Mouse (Mus musculus): ENCODE measurements around the gene Phc2. TPM values are rescaled to one million over a fixed set of nuclear protein-coding genes. Genes with fewer than 3 reads are reported as not detected.
A peak's percentile ranks its signal among the peaks of the same experiment; 100 is the strongest.
"Not testable (repeated sequence)": the region's sequence is repeated elsewhere in the genome, so short reads cannot be mapped to it uniquely, and the experiment has no call there.

Gene Phc2
- 10 to 100 TPM; 84.8 to 90.6 TPM for total RNA-seq (2021)
- long read RNA-seq, experiment 1, transcript Phc2-202 (7 exons, 2,535 nt), result major isoform, 80 of 174 reads
- long read RNA-seq, experiment 1, transcript Phc2-201 (15 exons, 3,949 nt), result minor isoform, 14 of 174 reads
- long read RNA-seq, experiment 1, partial matches to known transcripts, result 7 of 174 reads
- long read RNA-seq, experiment 1, other reads (novel, unspliced or antisense), result 73 of 174 reads
- long read RNA-seq, experiment 2, transcript Phc2-202 (7 exons, 2,535 nt), result major isoform, 84 of 159 reads
- long read RNA-seq, experiment 2, transcript Phc2-201 (15 exons, 3,949 nt), result minor isoform, 9 of 159 reads
- long read RNA-seq, experiment 2, partial matches to known transcripts, result 4 of 159 reads
- long read RNA-seq, experiment 2, other reads (novel, unspliced or antisense), result 60 of 159 reads

DNA sequence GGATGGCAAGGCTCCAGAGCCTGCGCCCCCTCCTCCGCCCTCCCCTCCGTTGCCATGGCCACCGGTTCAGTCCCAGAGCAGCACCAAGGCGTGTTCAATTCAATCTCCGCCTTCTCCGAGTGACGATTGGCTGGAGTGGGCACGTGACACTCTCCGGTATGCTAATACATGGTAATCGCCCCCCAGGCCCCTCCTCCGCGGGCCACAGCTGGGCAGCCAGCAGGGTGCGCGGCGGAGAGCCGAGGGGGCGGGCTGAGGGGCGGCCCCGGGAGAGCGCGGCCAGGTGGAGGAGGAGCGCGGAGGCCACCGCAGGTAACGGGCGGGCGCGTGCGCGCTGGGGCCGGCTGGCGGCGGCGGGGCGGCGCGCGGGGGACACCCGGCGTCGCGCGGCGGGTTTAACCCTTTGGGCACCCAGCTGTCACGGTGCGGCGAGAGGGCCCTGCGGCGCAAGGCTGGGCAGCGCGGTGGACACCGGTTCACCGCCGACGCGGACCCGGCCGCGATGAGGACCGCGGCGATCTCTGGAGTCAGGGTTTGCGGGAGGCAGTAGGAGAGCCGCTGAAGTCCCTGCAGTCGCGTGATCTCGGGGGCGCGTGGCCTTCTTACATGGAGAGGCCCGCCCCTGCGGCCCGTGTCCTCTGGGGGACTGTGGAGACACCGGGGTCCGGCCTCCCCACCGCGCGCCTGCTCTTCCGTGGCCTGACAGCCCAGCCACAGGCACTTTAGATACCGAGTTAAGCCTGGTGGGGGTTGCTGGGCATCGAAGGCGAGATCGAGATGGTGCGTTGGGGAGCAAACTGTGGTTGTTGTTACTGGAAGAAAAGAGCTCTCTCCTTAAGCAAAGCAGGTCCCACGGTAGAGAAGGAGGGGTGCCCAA lies at the start of gene Phc2:
TSS of gene Phc2 (plus strand) at position 198 of the 877 bp plus-strand sequence.
- TF ChIP-seq CTCF (IDR thresholded peaks at IDR 0.05), result peak; percentile 14
- H3K4me3 ChIP-seq, result peak within 1 kb of the TSS; percentile 77
- intact Hi-C loops (cut with DNase I), result loop anchor here (1.0 to 2.0 kb wide), 2 partner anchors 34 to 44 kb away; partner anchors contain the start of gene Zscan20
- DNase-seq (ENCODE audit: extremely low spot score in 1 of 2, low spot score in 2 of 2), result peak; percentile 96 to 97
- H3K27ac ChIP-seq, result peak within 1 kb of the TSS; percentile 95

- intact Hi-C loops (cut with DNase I), result no loop called here
- Histone ChIP-seq H3K4me3 (no peak overlapping the region), H3K27ac (no peak overlapping the region)
- DNase-seq (ENCODE audit: extremely low spot score in 1 of 2, low spot score in 2 of 2), result no peak
- TF ChIP-seq CTCF (IDR thresholded peaks at IDR 0.05), result no peak
These were observed 47.9 kb upstream of the Phc2 start for GRCm38 (mm10) chr4:128606586-128606985.

DNA sequence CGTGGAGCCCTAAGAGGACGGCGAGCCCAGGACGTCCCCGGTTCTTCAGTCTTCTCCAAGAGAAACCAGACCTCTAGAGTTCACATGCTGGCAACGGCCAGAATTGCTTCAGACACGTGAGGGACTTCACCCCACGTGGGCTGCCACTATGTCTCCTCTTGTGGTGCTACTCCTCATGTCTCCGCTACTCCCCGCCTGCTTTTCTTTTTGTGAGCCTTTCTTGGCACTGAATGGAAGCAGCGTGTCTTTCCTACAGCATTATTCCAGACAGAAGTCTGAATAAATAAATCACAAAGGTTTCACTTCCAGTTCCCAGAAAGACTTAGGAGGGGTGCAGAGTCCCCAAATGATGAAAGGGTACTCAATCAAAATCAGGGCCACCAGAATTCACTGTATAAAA lies 46.8 kb upstream of the Phc2 start:
- Histone ChIP-seq H3K4me3 (no peak overlapping the region), H3K27ac (peak overlapping the region; percentile 44; the same call in 1 of the 2 replicates)
- no peak for TF ChIP-seq CTCF (IDR thresholded peaks at IDR 0.05)
- DNase-seq (ENCODE audit: extremely low spot score in 1 of 2, low spot score in 2 of 2), result no peak
- intact Hi-C loops (cut with DNase I), result no loop called here

DNA sequence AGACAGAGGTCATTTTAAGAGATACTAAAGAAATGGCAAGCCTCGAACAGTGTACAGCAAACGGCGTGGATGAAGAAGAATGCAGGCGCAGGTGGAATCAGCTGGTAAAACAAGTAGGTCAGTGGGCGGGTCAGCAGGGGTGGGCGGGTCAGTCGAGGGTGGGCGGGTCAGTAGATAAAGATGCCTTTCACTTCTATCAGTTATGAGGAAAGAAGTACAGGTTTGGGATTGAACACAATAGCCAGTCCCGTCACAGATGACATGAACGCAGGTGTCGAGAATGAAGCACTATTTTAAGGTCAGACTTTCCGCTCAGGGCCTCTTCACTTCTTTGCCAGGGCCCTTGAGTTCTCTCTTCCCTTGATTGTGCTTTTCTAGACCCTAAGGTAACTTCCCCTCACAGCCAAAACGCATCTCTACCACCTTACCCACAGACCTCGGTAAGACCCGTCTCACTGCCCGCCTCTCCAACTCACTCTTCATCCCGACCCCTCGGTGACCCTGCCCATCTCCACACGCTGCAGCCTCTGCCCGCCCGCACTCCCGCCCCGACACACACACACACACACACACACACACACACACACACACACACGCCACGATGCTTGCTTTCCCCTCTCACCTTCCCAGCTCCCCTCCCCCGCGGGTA lies 45.1 kb upstream of the Phc2 start:
- no peak for DNase-seq (ENCODE audit: extremely low spot score in 1 of 2, low spot score in 2 of 2)
- TF ChIP-seq CTCF (IDR thresholded peaks at IDR 0.05), result no peak
- Histone ChIP-seq H3K4me3 (peak overlapping the region; percentile 57), H3K27ac (peak overlapping the region; percentile 69)
- intact Hi-C loops (cut with DNase I), result no loop called here

GRCm38 (mm10) chr4:128609925-128610402 lies 44.5 kb upstream of the Phc2 start, which contains the start of gene Zscan20:
Zscan20 (minus strand) TSS chr4:128610098.
- Histone ChIP-seq H3K27ac (peak within 1 kb of the TSS; percentile 69), H3K4me3 (peak within 1 kb of the TSS; percentile 57)
- peak; percentile 94 to 97 for DNase-seq (ENCODE audit: extremely low spot score in 1 of 2, low spot score in 2 of 2)
- intact Hi-C loops (cut with DNase I), result loop anchor here (1.0 to 5.0 kb wide), 4 partner anchors 44 to 247 kb away; partner anchors contain the start of gene Phc2
- TF ChIP-seq CTCF (IDR thresholded peaks at IDR 0.05), result peak; percentile 35

GRCm38 (mm10) chr4:128610706-128611105 lies 43.8 kb upstream of the Phc2 start:
- no peak overlapping the region for H3K27ac ChIP-seq
- intact Hi-C loops (cut with DNase I), result loop anchor here (1.0 to 5.0 kb wide), 4 partner anchors 44 to 247 kb away; partner anchors contain the start of gene Phc2
- H3K4me3 ChIP-seq, result peak overlapping the region; percentile 57
- no peak for DNase-seq (ENCODE audit: extremely low spot score in 1 of 2, low spot score in 2 of 2)
- no peak for TF ChIP-seq CTCF (IDR thresholded peaks at IDR 0.05)

GRCm38 (mm10) chr4:128611726-128612125 lies 42.8 kb upstream of the Phc2 start:
- DNase-seq (ENCODE audit: extremely low spot score in 1 of 2, low spot score in 2 of 2), result not testable (repeated sequence)
- intact Hi-C loops (cut with DNase I), result loop anchor here (2.0 to 5.0 kb wide), 3 partner anchors 87 to 246 kb away; no protein-coding TSS in a partner anchor

GRCm38 (mm10) chr4:128613326-128613725 lies 41.2 kb upstream of the Phc2 start:
- peak; percentile 35 to 48 for DNase-seq (ENCODE audit: extremely low spot score in 1 of 2, low spot score in 2 of 2)
- intact Hi-C loops (cut with DNase I), result loop anchor here (1.0 to 5.0 kb wide), 2 partner anchors 98 to 244 kb away; no protein-coding TSS in a partner anchor
- TF ChIP-seq CTCF (IDR thresholded peaks at IDR 0.05), result peak; percentile 83
- H3K4me3 ChIP-seq, result no peak overlapping the region
- H3K27ac ChIP-seq, result no peak overlapping the region

More at GRCm38 (mm10) chr4:128611726-128612125, 42.8 kb upstream of the Phc2 start:
- not testable (repeated sequence) for H3K4me3 ChIP-seq, H3K27ac ChIP-seq

GRCm38 (mm10) chr4:128615761-128616160 lies 38.7 kb upstream of the Phc2 start:
- intact Hi-C loops (cut with DNase I), result no loop called here
- Histone ChIP-seq H3K4me3 (no peak overlapping the region), H3K27ac (no peak overlapping the region)
- DNase-seq (ENCODE audit: extremely low spot score in 1 of 2, low spot score in 2 of 2), result no peak
- no peak for TF ChIP-seq CTCF (IDR thresholded peaks at IDR 0.05)

DNA sequence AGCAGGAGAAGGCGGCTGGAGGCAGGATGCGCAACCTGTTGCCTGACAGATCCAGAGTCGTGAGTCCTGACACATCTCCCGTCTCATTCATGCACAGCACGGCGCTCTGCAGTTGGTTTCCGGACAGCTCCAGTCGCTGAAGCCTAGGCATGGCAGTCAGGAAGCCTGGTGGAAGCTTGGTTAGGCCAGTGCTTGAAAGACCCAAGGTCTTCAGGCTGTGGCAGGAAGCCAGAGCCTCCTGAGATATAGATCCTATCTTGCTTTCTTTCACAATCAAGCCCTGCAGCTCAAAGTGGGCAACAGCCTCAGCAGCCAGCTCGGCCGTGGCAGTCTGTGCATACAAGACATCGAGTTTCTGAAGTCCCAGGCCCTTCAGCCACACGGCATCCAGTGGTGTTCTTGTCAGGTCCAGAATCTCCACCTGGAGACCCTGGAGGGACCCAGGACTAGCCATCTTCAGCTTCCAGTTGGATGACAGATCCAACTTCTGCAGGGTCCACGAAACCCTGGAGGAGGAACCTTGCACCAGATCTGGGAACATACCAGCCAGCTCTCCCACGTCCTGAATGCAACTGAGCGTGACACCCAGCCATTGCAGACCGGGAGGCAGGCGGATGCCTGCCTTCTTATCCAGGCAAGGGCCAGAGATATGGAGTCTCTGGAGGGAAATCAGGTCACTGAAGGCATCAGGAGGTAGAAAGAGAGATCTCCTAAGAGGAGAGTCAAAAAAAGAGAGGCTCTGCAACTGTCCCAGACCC lies 37.0 kb upstream of the Phc2 start:
- intact Hi-C loops (cut with DNase I), result no loop called here
- Histone ChIP-seq H3K27ac (no peak overlapping the region), H3K4me3 (no peak overlapping the region)
- no peak for TF ChIP-seq CTCF (IDR thresholded peaks at IDR 0.05)
- DNase-seq (ENCODE audit: extremely low spot score in 1 of 2, low spot score in 2 of 2), result no peak

All from left cerebral cortex, adult 2 months (tissue).